Mouse (Mus musculus): ENCODE data around the gene Prkaa2.

Gene Prkaa2

DNA sequence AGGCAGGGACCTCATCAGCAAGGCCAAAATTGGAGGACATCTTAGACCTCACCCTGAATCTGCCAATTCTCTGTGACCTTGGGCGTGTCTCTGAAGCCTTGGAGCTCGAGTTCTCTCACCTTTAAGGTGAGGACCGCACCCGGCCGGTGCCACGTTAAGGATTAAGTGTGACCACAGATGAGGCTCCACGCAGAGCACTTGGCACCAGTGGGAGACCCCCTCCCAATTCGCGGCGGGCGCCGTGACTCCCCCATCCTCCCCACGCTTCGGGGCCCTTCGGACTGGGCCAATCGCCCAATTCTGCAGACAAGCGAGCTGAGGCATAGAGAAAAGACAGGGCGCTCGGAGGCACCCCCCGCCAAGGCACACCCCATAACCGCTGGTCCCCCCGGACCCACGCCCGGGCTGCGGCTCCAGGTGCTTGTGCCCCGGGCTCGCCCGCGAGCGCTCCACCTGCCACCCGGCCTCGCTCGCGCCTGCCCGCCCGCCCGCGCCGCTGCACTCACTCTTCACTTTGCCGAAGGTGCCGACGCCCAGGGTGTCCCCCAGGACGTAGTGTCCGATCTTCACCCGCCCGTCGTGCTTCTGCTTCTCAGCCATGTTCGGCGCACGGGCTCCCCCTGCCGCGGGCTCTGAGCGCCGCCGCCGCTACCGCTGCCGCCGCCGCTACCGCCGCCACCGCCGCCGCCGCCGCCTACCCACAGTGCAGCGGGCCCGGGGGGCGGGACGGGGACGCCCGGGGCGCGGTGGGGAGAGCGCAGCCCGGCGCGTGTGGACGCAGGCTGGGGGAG is at the start of gene Prkaa2:
TSS of gene Prkaa2 (minus strand) at position 692 of the 791 bp plus-strand sequence.
- DNase-seq (ENCODE audit: extremely low read depth, low read depth, low spot score) = no peak

DNA sequence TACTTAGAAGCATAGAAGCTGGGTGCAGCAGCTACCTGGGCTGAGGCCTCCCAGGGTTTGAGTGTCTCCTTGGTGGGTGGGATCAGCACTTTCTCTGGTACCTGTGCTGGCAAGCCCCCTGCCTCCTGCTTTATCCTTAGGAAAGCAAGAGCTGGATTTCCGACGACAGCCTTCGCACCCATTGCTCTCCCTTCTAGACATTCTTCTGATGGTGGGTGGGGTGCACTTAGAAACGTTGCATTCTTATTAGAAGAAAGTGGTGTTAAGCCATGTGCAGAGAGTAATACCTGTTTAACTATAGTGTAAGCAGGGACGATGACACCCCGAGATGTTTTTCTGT is 49.8 kb upstream of the Prkaa2 start:
- no peak for DNase-seq (ENCODE audit: extremely low read depth, low read depth, low spot score)

DNA sequence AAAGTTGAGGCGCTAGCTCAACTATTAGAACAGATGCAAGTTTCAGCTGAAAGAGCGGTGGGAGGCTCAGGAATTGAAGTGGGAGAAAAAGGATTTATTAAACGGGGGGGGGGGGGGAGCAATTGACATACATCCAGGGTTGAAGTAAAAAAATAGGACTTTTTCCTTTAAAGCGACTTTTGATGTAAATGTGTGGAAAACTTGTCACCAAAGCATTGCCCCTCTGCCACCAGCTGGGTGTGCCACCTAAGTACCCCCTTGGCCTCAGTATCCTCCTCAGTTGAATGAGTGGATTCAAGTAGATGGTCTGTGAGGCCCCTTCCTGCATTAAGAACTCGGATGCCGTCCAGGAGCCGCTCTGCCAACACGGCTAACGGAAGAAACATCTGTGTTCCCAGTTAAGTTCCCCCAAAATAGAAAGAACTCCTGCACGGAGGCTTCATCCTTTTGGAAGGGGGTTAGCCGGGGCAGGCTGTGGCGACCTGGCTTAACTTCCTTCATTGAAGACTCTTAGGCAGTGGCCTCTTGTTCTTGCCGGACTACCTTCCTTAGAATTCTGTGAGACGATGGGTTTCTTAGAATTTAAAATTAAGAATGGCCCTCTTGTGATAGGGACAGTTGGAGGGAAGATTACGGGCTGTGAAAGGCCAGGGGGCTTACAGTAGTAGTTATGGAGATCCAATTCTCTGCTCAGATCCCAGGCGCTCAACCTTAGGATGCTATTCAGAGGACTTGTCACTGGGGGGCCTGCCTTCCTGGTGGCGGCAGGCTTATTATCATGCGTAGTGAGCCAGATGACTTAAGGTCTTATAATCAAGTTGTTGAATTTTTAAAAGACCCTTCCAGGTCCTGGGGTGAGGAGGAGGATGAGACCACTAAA is 49.2 kb upstream of the Prkaa2 start:
- DNase-seq (ENCODE audit: extremely low read depth, low read depth, low spot score) = no peak

DNA sequence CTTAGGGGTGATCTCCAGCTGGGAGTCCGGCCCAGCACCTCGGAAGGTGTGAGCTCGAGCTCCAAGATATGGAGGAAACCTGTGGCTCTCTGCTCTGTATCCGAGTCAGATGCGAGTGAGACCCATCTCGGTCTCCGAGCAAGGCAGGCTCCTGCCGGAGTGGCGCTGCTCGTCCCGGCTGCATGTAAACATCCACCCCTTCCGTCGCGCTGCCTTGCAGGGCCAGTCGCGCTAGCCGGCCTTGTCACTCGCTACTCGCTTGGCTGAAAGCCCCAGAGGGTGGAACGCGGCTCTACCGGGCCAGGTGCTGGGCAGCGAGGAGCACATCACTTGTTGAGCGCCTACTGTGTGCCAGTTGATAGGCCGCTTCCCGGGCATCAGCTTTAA is 48.5 kb upstream of the Prkaa2 start:
- no peak for DNase-seq (ENCODE audit: extremely low read depth, low read depth, low spot score)

DNA sequence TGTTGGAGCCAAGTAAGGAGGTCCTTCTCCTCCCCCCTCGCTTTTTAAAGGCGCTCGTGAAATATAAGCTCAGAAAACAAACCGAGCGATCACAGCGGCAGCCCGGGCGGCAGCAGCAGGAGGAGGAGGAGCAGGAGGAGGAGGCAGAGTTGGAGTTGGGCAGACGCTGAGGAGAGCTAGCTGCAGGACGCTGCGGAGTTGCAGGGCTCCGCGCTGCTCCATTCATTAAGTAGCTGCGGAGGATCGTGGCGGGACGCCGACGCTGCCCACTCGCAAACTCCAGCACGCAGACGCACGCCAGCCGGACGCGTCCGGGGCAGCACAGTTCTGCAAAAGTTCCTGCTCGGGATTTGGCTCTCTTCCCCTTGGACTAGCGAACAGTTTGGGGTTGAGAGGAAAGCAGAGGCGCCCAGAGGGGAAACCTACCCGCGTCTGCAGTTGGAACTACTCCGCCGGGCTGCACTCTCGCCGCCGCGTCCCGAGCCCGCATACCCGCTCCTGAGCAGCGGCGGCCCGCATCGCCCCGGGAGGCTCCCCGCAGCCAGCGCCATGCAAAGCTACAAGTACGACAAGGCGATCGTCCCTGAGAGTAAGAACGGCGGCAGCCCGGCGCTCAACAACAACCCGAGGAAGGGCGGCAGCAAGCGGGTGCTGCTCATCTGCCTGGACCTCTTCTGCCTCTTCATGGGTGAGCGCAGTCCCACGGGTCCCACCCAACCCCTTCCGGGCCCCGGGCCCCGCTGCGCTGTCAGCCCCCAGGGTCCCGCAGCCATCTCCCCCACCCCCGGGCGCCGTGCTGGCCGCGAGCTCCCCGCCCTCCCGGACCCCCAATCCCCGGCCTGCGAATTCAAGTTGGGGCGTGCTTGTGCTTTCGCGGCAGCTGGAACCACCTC is 47.8 kb upstream of the Prkaa2 start, which contains the start of gene Plpp3:
TSS of gene Plpp3 (plus strand) at position 72 of the 893 bp plus-strand sequence.
- peak; percentile 63 for DNase-seq (ENCODE audit: extremely low read depth, low read depth, low spot score)

DNA sequence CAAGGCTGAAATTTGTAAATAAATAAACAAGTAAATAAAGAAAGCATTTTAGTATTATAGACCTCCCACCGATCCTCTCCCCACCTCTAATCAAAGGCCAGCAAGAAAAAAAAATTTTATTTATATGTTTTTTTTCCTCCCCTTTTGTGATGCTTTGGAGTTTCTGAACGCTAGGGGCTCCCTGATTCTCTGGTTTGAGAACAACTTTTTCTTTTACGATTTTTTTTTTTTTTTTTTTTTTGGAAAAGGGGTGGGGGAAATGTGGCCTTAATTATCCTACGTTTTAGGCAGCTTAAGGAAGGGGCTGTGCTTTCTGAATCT is 47.2 kb upstream of the Prkaa2 start:
- DNase-seq (ENCODE audit: extremely low read depth, low read depth, low spot score) = no peak

DNA sequence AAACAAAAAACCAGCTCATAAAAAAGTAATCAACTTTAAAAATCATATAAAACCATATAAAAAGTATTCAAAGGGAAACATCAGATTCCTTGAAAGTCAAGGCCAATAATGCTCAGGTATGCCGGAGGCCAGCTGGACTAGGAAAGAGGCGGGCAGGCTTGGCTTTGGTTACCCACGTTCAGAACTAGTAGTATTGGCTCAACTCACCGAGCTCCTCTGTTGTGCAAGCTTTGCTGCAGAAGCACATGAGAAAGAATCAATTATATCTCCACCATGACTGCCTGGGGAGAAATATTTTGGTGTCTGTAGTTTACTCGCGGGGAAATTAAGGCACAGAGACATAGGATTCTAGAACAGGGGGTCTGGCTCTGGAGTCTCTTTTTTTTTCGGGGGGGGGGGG is 46.6 kb upstream of the Prkaa2 start:
- DNase-seq (ENCODE audit: extremely low read depth, low read depth, low spot score) = peak; percentile 68

DNA sequence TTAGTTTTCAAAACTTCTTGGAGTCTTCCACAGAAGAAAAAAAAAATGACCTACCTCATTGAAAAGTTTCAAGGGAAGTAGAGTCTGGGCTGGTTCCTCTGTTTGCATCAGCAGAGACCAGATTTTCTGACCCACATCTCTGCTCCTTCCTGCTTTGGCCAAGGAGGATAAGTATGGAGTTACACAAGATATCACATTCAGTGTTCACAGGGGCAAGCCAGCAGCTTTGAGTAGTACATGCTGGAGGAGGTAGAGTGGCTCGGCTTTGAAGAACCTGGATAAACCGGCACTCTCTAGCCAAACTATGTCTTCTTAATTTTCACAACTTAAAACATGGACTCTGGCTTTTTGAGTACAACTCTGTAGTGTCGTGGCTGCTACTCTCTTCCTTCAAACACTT is 43.5 kb upstream of the Prkaa2 start:
- no peak for DNase-seq (ENCODE audit: extremely low read depth, low read depth, low spot score)

DNA sequence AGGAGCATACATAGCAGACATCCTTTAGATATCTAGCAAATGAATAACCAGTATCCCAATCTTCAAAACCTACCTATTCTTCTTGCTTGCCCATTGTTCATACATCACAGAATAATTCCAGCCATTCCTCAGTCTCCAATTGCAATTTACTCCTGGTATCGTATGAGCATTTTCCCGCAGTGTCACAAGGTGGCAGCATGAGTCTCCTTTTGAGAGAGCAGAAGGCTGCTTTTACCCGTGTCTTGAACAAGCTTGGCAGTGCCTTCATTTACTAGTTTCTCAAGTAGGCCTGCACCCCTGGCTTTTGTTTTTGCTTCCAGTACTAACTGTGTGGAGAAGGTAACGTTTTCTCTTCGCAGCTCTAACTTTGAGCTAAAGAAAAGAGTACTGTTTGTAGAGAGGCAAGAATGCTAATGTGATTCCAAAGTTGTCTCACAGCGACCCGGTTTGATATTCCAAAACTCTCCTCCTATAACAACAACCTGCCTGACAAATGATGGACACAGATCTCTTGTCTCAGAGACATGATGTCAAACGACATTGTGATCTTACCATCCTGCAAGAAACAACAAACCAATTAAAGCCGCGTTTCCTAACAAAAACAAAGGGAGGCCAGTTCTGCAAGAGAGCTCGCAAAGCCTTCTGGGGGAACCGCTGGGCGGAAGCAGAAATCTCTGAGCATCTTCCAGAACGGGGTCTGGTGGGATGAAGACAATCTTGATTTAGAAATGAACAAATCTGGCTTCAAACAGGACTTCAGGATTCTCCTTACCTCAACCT is 42.4 kb upstream of the Prkaa2 start:
- no peak for DNase-seq (ENCODE audit: extremely low read depth, low read depth, low spot score)

DNA sequence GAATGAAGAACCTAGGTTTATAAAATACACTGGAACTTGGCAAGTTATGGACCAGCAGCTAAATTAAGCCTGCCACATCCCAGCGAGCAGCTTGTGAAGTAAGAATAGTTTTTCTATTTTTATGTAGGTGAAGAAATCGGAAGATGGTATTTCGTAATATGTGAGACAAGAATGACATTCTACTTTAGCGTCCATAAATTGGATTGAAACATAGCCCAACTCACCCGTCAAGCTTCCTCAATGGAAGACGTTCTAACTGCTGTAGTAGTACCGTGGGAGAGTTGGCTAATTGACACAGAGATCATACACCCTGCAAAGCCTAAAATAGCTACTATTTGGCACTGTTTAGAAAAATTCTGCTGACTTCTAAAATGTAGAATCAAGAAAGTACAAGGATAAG is 39.8 kb upstream of the Prkaa2 start:
- DNase-seq (ENCODE audit: extremely low read depth, low read depth, low spot score) = peak; percentile 30

DNA sequence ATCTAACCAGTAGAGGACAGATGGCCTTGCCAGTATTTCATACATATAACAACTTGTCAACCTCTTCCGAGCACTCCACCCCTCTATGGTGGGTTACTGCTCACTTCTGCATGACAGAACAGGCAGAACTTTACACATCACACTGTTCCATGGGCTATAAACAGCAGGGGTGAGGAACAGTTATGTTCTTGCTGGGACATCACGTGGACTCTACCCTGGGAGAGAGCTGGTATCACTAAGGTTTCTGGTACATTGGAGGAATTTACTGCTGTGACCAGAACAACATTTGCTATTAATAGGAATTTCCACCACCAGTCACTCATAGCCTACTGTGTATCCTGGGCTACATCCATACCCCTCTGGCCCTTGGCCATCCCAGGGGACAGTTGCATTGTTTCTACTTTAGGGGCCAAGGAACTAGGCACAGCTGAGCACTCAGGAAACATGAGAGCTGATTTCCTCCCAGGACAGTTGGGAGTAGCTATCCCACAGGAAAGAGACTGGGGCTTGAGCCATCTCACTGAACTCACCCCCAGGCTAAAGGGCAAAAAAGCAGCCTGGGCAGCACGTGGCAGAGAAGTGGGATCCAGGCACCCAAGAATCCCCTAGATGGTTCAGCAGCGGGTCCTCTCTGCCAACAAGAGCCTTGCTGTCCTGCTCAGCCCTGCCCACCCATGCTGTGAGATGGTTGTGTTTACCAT is 23.8 kb upstream of the Prkaa2 start:
- no peak for DNase-seq (ENCODE audit: extremely low read depth, low read depth, low spot score)

DNA sequence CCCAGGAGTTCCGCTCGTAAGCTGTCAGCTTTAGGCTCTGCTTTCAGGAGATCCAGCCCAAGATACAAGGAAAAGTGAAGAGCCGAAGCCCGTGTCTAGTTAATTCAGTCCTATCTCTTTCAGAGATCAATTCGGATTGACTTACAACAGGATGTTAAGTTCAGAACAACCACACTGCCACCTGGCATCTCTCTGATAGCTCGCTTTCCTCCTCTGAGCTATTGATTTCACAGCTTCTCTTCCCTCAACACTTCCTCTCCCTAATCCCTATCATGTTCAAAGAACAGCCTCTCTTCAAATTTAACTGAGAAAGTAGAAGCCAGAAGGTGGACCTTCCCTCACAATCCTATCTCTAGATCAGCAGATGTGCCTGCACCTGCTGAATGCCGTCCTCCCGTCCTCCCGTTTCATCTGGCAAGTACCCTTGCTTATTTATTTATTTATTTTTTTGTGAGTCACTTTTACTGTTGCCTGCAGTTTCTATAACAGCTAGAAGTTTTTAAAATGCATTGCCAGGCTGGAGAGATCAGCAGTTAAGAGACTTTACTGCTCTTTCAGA is 22.1 kb upstream of the Prkaa2 start:
- DNase-seq (ENCODE audit: extremely low read depth, low read depth, low spot score) = no peak

DNA sequence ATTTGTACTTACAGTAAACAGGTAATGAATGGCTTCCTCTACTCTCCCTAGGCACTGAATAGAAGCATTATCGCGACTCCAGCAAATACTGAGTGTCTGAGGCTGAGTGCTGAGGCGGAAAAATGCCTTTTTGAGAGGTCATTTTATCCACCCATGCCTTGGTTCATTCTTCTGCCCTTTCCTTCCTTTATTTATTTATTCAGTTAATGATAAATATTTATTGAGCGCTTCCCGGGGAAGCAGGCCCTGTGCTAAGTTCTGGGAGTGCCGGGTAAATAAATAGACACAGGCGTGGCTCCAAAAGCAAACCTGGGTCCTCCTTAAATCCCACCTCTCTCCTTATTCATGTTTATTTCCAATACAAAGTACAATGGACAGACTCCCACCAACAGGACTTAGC is 19.5 kb upstream of the Prkaa2 start:
- DNase-seq (ENCODE audit: extremely low read depth, low read depth, low spot score) = no peak

DNA sequence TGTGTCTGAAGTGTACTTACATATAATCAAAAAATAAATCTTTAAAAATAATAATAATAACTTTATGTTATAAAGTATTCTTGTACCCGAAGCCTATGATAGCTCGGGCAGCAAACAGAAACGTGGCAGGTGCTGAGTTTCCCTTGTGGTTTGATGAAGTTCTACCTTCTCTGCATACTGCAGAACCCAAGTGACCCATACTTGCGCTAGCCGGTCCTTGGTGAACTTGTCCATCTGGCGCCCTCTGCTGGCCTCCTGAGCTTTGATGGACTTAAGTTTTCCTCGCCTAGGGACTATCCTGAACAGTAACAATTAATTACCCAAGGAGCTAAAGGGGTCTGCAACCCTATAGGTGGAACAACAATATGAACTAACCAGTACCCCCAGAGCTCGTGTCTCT is 12.7 kb upstream of the Prkaa2 start:
- DNase-seq (ENCODE audit: extremely low read depth, low read depth, low spot score) = no peak

DNA sequence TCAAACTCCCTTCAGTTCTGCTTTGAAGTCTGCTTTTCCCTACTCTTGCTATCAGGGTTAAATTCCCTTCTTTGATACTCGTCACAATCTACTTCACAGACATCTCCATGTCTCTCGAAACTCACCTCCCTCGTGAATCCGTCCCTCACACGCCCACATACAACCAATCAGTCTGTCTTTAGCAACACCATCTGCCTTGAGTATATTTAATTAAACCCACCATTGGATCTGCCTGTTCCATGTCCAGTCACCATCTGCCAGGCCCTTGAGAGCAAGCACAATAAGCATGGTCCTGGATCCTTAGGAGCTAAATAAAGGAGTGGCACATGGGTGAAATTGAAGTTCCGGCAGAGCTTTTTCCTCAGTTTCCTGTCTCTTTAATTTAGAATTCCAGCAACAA is 11.4 kb upstream of the Prkaa2 start:
- DNase-seq (ENCODE audit: extremely low read depth, low read depth, low spot score) = no peak

DNA sequence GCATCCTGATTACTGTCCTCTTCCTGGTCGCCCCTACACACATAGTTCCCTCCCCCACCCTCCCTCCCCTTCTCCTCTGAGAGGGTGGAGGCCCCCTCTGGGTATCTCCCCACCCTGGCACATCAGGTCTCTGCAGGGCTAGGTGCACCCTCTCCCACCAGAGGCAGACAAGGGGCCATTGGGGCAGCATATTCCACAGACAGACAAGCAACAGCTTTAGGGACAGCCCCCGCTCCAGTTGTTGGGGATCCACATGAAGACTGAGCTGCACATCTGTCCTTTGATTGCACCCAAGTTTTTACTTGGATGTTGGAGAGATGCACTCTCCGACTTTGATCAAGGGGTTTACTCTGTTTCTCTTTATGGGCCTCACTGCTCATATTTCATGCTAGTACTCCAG is 3.8 kb upstream of the Prkaa2 start:
- DNase-seq (ENCODE audit: extremely low read depth, low read depth, low spot score) = no peak

DNA sequence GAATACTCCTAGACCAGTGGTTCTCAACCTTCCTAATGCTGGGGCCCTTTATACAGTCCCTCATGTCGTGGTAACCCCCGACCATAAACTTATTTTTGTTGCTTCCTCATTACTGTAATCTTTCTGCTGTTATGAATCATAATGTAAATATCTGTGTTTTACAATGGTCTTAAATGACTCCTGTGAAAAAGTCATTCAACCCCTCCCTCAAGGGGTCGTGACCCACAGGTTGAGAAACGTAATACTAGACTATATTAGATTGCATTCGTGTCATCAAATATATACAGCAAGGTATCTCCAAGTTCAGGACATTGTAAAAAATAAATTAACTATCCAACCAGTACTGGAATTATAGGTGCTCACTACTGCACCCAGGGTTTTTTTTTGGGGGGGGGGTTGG is 3.4 kb upstream of the Prkaa2 start:
- no peak for DNase-seq (ENCODE audit: extremely low read depth, low read depth, low spot score)

DNA sequence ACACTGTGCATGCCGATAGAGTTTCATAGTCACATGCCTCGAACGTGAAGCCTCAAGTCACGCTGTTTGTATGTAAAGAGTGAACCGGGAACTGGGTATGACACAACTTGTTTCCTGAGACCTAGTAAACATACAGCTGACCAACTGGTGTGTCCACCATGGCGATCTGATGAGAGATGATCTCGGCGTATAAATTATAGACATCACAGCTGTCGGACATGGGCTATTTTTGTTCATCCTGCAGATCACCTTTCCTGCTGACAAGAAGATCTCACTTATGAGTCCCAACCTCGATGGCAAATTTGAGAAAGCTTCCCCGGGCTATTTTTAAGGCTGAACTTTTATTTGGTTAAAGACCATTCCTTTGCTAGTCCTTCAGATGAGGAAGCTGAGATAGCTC is 2.1 kb upstream of the Prkaa2 start:
- no peak for DNase-seq (ENCODE audit: extremely low read depth, low read depth, low spot score)

DNA sequence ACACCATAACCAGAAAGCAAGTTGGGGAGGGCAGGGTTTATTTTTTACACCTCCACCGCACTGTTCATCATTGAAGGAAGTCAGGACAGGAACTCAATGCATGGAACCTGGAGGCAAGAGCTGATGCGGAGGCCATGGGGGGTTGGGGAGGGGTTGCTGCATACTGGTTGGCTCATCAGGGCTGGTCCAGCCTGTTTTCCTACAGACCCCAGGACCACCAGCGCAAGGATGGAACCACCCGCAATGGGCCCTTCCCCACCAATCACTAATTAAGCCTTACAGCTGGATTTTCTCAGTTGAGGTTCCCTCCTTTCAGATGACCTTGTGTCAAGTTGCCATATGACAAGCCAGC is 970 bp upstream of the Prkaa2 start:
- no peak for DNase-seq (ENCODE audit: extremely low read depth, low read depth, low spot score)

Measured in fat pad, adult 2 months (tissue).